ENCODE assay signal across 14 mouse cellular contexts in the genomic region with DNA sequence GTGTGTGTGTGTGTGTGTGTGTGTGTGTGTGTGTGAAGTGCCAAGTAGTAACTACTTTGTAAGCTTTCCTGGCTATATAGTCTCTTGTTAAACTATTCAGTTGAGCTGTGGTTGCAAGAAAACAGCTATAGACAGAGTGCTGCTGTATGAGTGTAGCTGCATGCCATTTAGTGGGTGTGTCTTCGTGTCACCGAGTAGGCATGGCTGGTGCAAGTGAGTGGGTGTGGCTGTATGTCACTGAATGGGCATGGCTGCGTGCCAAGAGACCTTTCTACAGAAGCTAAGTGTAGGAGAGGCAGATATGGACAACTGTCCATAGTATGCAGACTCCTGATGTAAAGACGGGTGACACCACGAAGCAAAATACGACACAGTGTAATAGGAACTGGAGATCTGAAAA.
DNase-seq lines count a peak whose midpoint lies in the region; ATAC-seq and TF ChIP-seq lines count a peak whose summit lies in the region.
"Had no signal": no experiment of that assay in that cellular context is flagged by ENCODE, and none has a peak within 500 bp of the region (broad histone marks: within the 10 kb centered on the region; RNA-seq: fewer than 3 reads in every experiment).

No protein-coding gene starts in this region.

- 33% methylated on average over 6 of the region's 6 CpGs for WGBS in large intestine, adult 2 months
- 83% methylated on average over 6 of the region's 6 CpGs for WGBS in midbrain, embryonic 14.5 days

- no peak overlapping the region for H3K9ac ChIP-seq in midbrain, embryonic 14.5 days (replicated peaks; ENCODE audit: low read length)

- peak; percentile 75 for ATAC-seq in megakaryocyte-erythroid progenitor cell, adult 5-6 weeks (replicated peaks; ENCODE audit: low FRiP score, low TSS enrichment, poor library complexity, severe bottlenecking)
- no peak for ATAC-seq in midbrain, embryonic 14.5 days (ENCODE audit: low FRiP score, low TSS enrichment)

- H3K4me2 ChIP-seq in midbrain, embryonic 14.5 days (ENCODE audit: low read length), result no peak overlapping the region

- no peaks in the 10 kb centered on the region for H3K27me3 ChIP-seq in midbrain, embryonic 14.5 days (ENCODE audit: control insufficient read depth, insufficient read depth, low read length)

- H3K36me3 ChIP-seq in midbrain, embryonic 14.5 days (ENCODE audit: control insufficient read depth, insufficient read depth, low read length), result no peaks in the 10 kb centered on the region
- H3K36me3 ChIP-seq: G1E; midbrain, embryonic 10.5 days had no signal

- H3K4me3 ChIP-seq in midbrain, embryonic 14.5 days (replicated peaks; ENCODE audit: low read depth, low read length), result no peak overlapping the region
- no peak overlapping the region for H3K4me3 ChIP-seq in left cerebral cortex, adult 2 months
- H3K4me3 ChIP-seq: midbrain, embryonic 10.5 days had no signal

- intact Hi-C loops in left cerebral cortex, postnatal 4 days (cut with DNase I), result no loop called here
- intact Hi-C loops in left cerebral cortex, adult 2 months (cut with DNase I), result no loop called here

- no peaks in the 10 kb centered on the region for H3K4me1 ChIP-seq in midbrain, embryonic 14.5 days (ENCODE audit: control insufficient read depth, insufficient read depth, low read length)
- H3K4me1 ChIP-seq: midbrain, embryonic 10.5 days had no signal

- no peak overlapping the region for H3K27ac ChIP-seq in midbrain, embryonic 14.5 days (replicated peaks; ENCODE audit: low read depth, low read length)
- no peak overlapping the region for H3K27ac ChIP-seq in left cerebral cortex, adult 2 months
- H3K27ac ChIP-seq: kidney, postnatal 0 days; midbrain, embryonic 10.5 days had no signal

- H3K9me3 ChIP-seq in midbrain, embryonic 14.5 days (ENCODE audit: control insufficient read depth, low read length), result no peaks in the 10 kb centered on the region
- H3K9me3 ChIP-seq: G1E; midbrain, embryonic 10.5 days had no signal

- TF ChIP-seq CTCF in left cerebral cortex, adult 2 months (IDR thresholded peaks at IDR 0.05), result no peak

- peak; percentile 7 to 12 for DNase-seq in cerebellum, postnatal 10 days
- no peak for DNase-seq in cerebellum, postnatal 25 days
- peak; percentile 10 for DNase-seq in left cerebral cortex, postnatal 4 days
- DNase-seq in left cerebral cortex, adult 11 months (ENCODE audit: low spot score), result no peak
- DNase-seq in large intestine, adult 2 months (ENCODE audit: low read depth, low spot score), result peak; percentile 73
- DNase-seq in midbrain, embryonic 14.5 days, result no peak
- no peak for DNase-seq in left cerebral cortex, adult 2 months (ENCODE audit: extremely low spot score in 1 of 2, low spot score in 2 of 2)
- DNase-seq: adrenal gland, adult 8-10 months; cerebellum, adult 11-12 months; right cerebral cortex, adult 18-20 months had no signal

Comparison
In these comparisons a context has a peak if more than half of its experiments do, and no peak if none do; other contexts are left out.
1. DNase-seq: peak in cerebellum, postnatal 10 days (2 of 2), left cerebral cortex, postnatal 4 days (single experiment) and large intestine, adult 2 months (single experiment); none in cerebellum, postnatal 25 days (0 of 2), left cerebral cortex, adult 11 months (single experiment), midbrain, embryonic 14.5 days (single experiment) and left cerebral cortex, adult 2 months (0 of 2).